Mouse (Mus musculus) frontal cortex, postnatal 36 days (tissue): ENCODE data around the gene Mterf1b.
"Not testable (repeated sequence)": the region's sequence is repeated elsewhere in the genome, so short reads cannot be mapped to it uniquely, and the experiment has no call there.

Experiments used
- DNase-seq, 2 experiments: peaks; one replicate each; pipeline ENCODE4 v3.0.0; 2022; ENCODE audit warnings: low spot score in 2 of 2

Gene Mterf1b

GRCm38 (mm10) chr5:4191671-4192480 is at the start of gene Mterf1b:
Mterf1b (plus strand) TSS chr5:4192367.
- not testable (repeated sequence) for DNase-seq

GRCm38 (mm10) chr5:4159418-4160071 is 32.6 kb upstream of the Mterf1b start:
- not testable (repeated sequence) for DNase-seq

GRCm38 (mm10) chr5:4161554-4161953 is 30.6 kb upstream of the Mterf1b start:
- no peak for DNase-seq

- DNase-seq, result no peak
These were observed 29.7 kb upstream of the Mterf1b start for GRCm38 (mm10) chr5:4162461-4162860.

GRCm38 (mm10) chr5:4167813-4168529 is 24.2 kb upstream of the Mterf1b start:
- DNase-seq, result not testable (repeated sequence)

GRCm38 (mm10) chr5:4168530-4168926 is 23.6 kb upstream of the Mterf1b start:
- not testable (repeated sequence) for DNase-seq

GRCm38 (mm10) chr5:4176421-4176820 is 15.7 kb upstream of the Mterf1b start:
- DNase-seq, result not testable (repeated sequence)

GRCm38 (mm10) chr5:4179364-4179763 is 12.8 kb upstream of the Mterf1b start:
- DNase-seq, result no peak

GRCm38 (mm10) chr5:4186815-4187214 is 5.4 kb upstream of the Mterf1b start:
- DNase-seq, result no peak

- DNase-seq, result not testable (repeated sequence)
These were observed 497 bp downstream of the Mterf1b start for GRCm38 (mm10) chr5:4192481-4193246.

- DNase-seq, result no peak
These were observed 1.1 kb downstream of the Mterf1b start for GRCm38 (mm10) chr5:4193247-4193628.

GRCm38 (mm10) chr5:4194166-4194565 is 2.0 kb downstream of the Mterf1b start:
- DNase-seq, result no peak

GRCm38 (mm10) chr5:4195086-4195485 is 2.9 kb downstream of the Mterf1b start:
- DNase-seq, result no peak

- no peak for DNase-seq
These were observed 9.2 kb downstream of the Mterf1b start for GRCm38 (mm10) chr5:4201368-4201767.

- DNase-seq, result not testable (repeated sequence)
These were observed 10.2 kb downstream of the Mterf1b start for GRCm38 (mm10) chr5:4202276-4202810.

GRCm38 (mm10) chr5:4210082-4210481 is 17.9 kb downstream of the Mterf1b start:
- not testable (repeated sequence) for DNase-seq

GRCm38 (mm10) chr5:4221309-4221708 is 29.1 kb downstream of the Mterf1b start:
- no peak for DNase-seq

GRCm38 (mm10) chr5:4221981-4222623 is 29.9 kb downstream of the Mterf1b start:
- DNase-seq, result no peak

- DNase-seq, result no peak
These were observed 40.0 kb downstream of the Mterf1b start for GRCm38 (mm10) chr5:4232163-4232562.

- DNase-seq, result peak; percentile 6 to 14
These were observed 42.3 kb downstream of the Mterf1b start for GRCm38 (mm10) chr5:4234505-4234904.

GRCm38 (mm10) chr5:4240120-4240519 is 48.0 kb downstream of the Mterf1b start:
- DNase-seq, result no peak
